ENCODE assay signal across 9 mouse cellular contexts in genomic region chr9:44389273-44389672, GRCm38 (mm10). TPM values are rescaled to one million over a fixed set of nuclear protein-coding genes. Genes with fewer than 3 reads are reported as not detected.
DNase-seq lines count a peak whose midpoint lies in the region; ATAC-seq and TF ChIP-seq lines count a peak whose summit lies in the region.
"Had no signal": no experiment of that assay in that cellular context is flagged by ENCODE, and none has a peak within 500 bp of the region (broad histone marks: within the 10 kb centered on the region; RNA-seq: fewer than 3 reads in every experiment).

No protein-coding gene starts in this region.

- whole genome bisulfite sequencing in hindbrain, embryonic 11.5 days, result 61% methylated on average over 8 of the region's 8 CpGs
- WGBS in hindbrain, embryonic 12.5 days, result 65% methylated on average over 8 of the region's 8 CpGs

- TF ChIP-seq POLR2A in ES-Bruce4 (IDR thresholded peaks at IDR 0.05; ENCODE audit: insufficient read depth, low read length), result no peak

- H3K9me3 ChIP-seq in hindbrain, embryonic 11.5 days (ENCODE audit: control insufficient read depth, low read length), result no peaks in the 10 kb centered on the region
- H3K9me3 ChIP-seq in hindbrain, embryonic 12.5 days (replicated peaks), result no peaks in the 10 kb centered on the region
- H3K9me3 ChIP-seq in ES-Bruce4 (replicated peaks; ENCODE audit: control insufficient read depth, insufficient read depth, low read length, poor library complexity, severe bottlenecking), result no peaks in the 10 kb centered on the region
- H3K9me3 ChIP-seq: limb, embryonic 15.5 days had no signal

- TF ChIP-seq EP300 in ES-Bruce4 (IDR thresholded peaks at IDR 0.05; ENCODE audit: insufficient read depth, low read depth, low read length), result no peak

- H3K27me3 ChIP-seq in hindbrain, embryonic 11.5 days (ENCODE audit: control insufficient read depth, insufficient read depth, low read length), result no peaks in the 10 kb centered on the region
- H3K27me3 ChIP-seq in hindbrain, embryonic 12.5 days, result no peaks in the 10 kb centered on the region
- no peaks in the 10 kb centered on the region for H3K27me3 ChIP-seq in ES-Bruce4 (ENCODE audit: control insufficient read depth, insufficient read depth, low read length, poor library complexity, severe bottlenecking)
- H3K27me3 ChIP-seq: limb, embryonic 15.5 days had no signal

- peak; percentile 68 for DNase-seq in hindbrain, embryonic 11.5 days (ENCODE audit: low spot score)
- peak; percentile 67 for DNase-seq in A20 (ENCODE audit: low read depth, low spot score)
- peak; percentile 76 for DNase-seq in cerebellum, postnatal 36 days
- DNase-seq in lung, adult 18-20 months, result peak; percentile 33 to 39
- peak; percentile 55 to 84 for DNase-seq in spleen, postnatal 4 days (ENCODE audit: low spot score in 2 of 2)
- no peak for DNase-seq in gastrocnemius, adult 8-10 months (ENCODE audit: low spot score in 2 of 2)

- no peak for ATAC-seq in hindbrain, embryonic 11.5 days (ENCODE audit: low FRiP score)
- ATAC-seq in hindbrain, embryonic 12.5 days (ENCODE audit: low FRiP score), result no peak

- H3K27ac ChIP-seq in hindbrain, embryonic 11.5 days (ENCODE audit: low read depth, low read length), result no peak overlapping the region
- no peak overlapping the region for H3K27ac ChIP-seq in hindbrain, embryonic 12.5 days
- no peak overlapping the region for H3K27ac ChIP-seq in ES-Bruce4 (ENCODE audit: insufficient read depth, low read length)
- H3K27ac ChIP-seq: limb, embryonic 15.5 days had no signal

- H3K4me1 ChIP-seq in hindbrain, embryonic 11.5 days (replicated peaks; ENCODE audit: control insufficient read depth, insufficient read depth, low read length), result no peaks in the 10 kb centered on the region
- H3K4me1 ChIP-seq in hindbrain, embryonic 12.5 days, result no peaks in the 10 kb centered on the region
- H3K4me1 ChIP-seq in ES-Bruce4 (ENCODE audit: control insufficient read depth, insufficient read depth, low read length), result no peaks in the 10 kb centered on the region
- H3K4me1 ChIP-seq: limb, embryonic 15.5 days had no signal

- peaks cover 27% of the 10 kb centered on the region for H3K36me3 ChIP-seq in hindbrain, embryonic 11.5 days (ENCODE audit: control insufficient read depth, insufficient read depth, low read length)
- H3K36me3 ChIP-seq in hindbrain, embryonic 12.5 days, result peaks cover 78% of the 10 kb centered on the region
- peaks cover 63% of the 10 kb centered on the region for H3K36me3 ChIP-seq in ES-Bruce4 (ENCODE audit: control insufficient read depth, insufficient read depth, low read length, poor library complexity, severe bottlenecking)

- H3K9ac ChIP-seq in hindbrain, embryonic 11.5 days (ENCODE audit: low read depth, low read length), result no peak overlapping the region
- no peak overlapping the region for H3K9ac ChIP-seq in hindbrain, embryonic 12.5 days
- H3K9ac ChIP-seq in ES-Bruce4 (ENCODE audit: low read depth, poor library complexity, severe bottlenecking), result no peak overlapping the region
- H3K9ac ChIP-seq: limb, embryonic 15.5 days had no signal

- no peak overlapping the region for H3K4me3 ChIP-seq in hindbrain, embryonic 11.5 days (ENCODE audit: low read depth, low read length)
- no peak overlapping the region for H3K4me3 ChIP-seq in hindbrain, embryonic 12.5 days
- no peak overlapping the region for H3K4me3 ChIP-seq in ES-Bruce4 (ENCODE audit: low read depth, low read length)
- H3K4me3 ChIP-seq: limb, embryonic 15.5 days had no signal

- no peak overlapping the region for H3K4me2 ChIP-seq in hindbrain, embryonic 11.5 days (replicated peaks; ENCODE audit: low read depth, low read length)
- H3K4me2 ChIP-seq in hindbrain, embryonic 12.5 days (replicated peaks), result no peak overlapping the region
- H3K4me2 ChIP-seq: limb, embryonic 15.5 days had no signal

- peak; percentile 89 for TF ChIP-seq CTCF in ES-Bruce4 (IDR thresholded peaks at IDR 0.05; ENCODE audit: low read depth, low read length)

RNA-seq across cellular contexts. Expression of gene Slc37a4, which starts 7.4 kb away (rescaled TPM):
- polyA plus RNA-seq in hindbrain, embryonic 11.5 days (2014; fragmentation: Nextera tagmentation; extraction: Ambion mirVana), result 27.9 and 31.5 TPM in 2 replicates
- polyA plus RNA-seq in hindbrain, embryonic 12.5 days (2016; fragmentation: Nextera tagmentation; extraction: Ambion mirVana), result 38.7 TPM in 2 replicates
- polyA plus RNA-seq in ES-Bruce4 (2011; ENCODE audit: insufficient read depth, insufficient read length, low read depth, missing spikeins), result 7.7 and 8.1 TPM in 2 replicates
- 100 to 1,000 TPM in 3 of 4 experiments, 10 to 100 TPM in 1; 96.0 to 131 (median 127) TPM for total RNA-seq in gastrocnemius, adult 8-10 months (2022)

RNA-seq across cellular contexts. Expression of gene Hyou1, which starts 10.0 kb away (rescaled TPM):
- 29.7 and 31.8 TPM in 2 replicates for polyA plus RNA-seq in hindbrain, embryonic 11.5 days (2014; fragmentation: Nextera tagmentation; extraction: Ambion mirVana)
- polyA plus RNA-seq in hindbrain, embryonic 12.5 days (2016; fragmentation: Nextera tagmentation; extraction: Ambion mirVana), result 35.8 and 39.1 TPM in 2 replicates
- polyA plus RNA-seq in ES-Bruce4 (2011; ENCODE audit: insufficient read depth, insufficient read length, low read depth, missing spikeins), result 114 and 147 TPM in 2 replicates
- total RNA-seq in gastrocnemius, adult 8-10 months (2022), result 10 to 100 TPM; 24.2 to 32.0 (median 25.9) TPM

RNA-seq across cellular contexts. Expression of gene Rps25, which starts 17.7 kb away (rescaled TPM):
- 1,535 and 1,670 TPM in 2 replicates for polyA plus RNA-seq in hindbrain, embryonic 11.5 days (2014; fragmentation: Nextera tagmentation; extraction: Ambion mirVana)
- polyA plus RNA-seq in hindbrain, embryonic 12.5 days (2016; fragmentation: Nextera tagmentation; extraction: Ambion mirVana), result 1,265 and 1,340 TPM in 2 replicates
- polyA plus RNA-seq in ES-Bruce4 (2011; ENCODE audit: insufficient read depth, insufficient read length, low read depth, missing spikeins), result 4,348 and 4,428 TPM in 2 replicates
- total RNA-seq in gastrocnemius, adult 8-10 months (2022), result 100 to 1,000 TPM; 854 to 938 (median 914) TPM

RNA-seq across cellular contexts. Expression of gene Trappc4, which starts 18.1 kb away (rescaled TPM):
- polyA plus RNA-seq in hindbrain, embryonic 11.5 days (2014; fragmentation: Nextera tagmentation; extraction: Ambion mirVana), result 255 and 264 TPM in 2 replicates
- polyA plus RNA-seq in hindbrain, embryonic 12.5 days (2016; fragmentation: Nextera tagmentation; extraction: Ambion mirVana), result 256 and 259 TPM in 2 replicates
- 83.0 and 89.8 TPM in 2 replicates for polyA plus RNA-seq in ES-Bruce4 (2011; ENCODE audit: insufficient read depth, insufficient read length, low read depth, missing spikeins)
- 10 to 100 TPM; 17.5 to 23.0 (median 19.5) TPM for total RNA-seq in gastrocnemius, adult 8-10 months (2022)

RNA-seq across cellular contexts. Expression of gene Vps11, which starts 27.8 kb away (rescaled TPM):
- 23.4 and 31.5 TPM in 2 replicates for polyA plus RNA-seq in hindbrain, embryonic 11.5 days (2014; fragmentation: Nextera tagmentation; extraction: Ambion mirVana)
- polyA plus RNA-seq in hindbrain, embryonic 12.5 days (2016; fragmentation: Nextera tagmentation; extraction: Ambion mirVana), result 35.2 and 36.2 TPM in 2 replicates
- 26.7 and 30.5 TPM in 2 replicates for polyA plus RNA-seq in ES-Bruce4 (2011; ENCODE audit: insufficient read depth, insufficient read length, low read depth, missing spikeins)
- total RNA-seq in gastrocnemius, adult 8-10 months (2022), result 10 to 100 TPM; 17.6 to 19.0 (median 18.3) TPM

Comparison
In these comparisons a context has a peak if more than half of its experiments do, and no peak if none do; other contexts are left out.
1. DNase-seq: peak in hindbrain, embryonic 11.5 days (single experiment), A20 (single experiment), cerebellum, postnatal 36 days (2 of 2), lung, adult 18-20 months (2 of 2) and spleen, postnatal 4 days (2 of 2); none in gastrocnemius, adult 8-10 months (0 of 2).